Mouse (Mus musculus): ENCODE results near the gene Sgf29.

DNA sequence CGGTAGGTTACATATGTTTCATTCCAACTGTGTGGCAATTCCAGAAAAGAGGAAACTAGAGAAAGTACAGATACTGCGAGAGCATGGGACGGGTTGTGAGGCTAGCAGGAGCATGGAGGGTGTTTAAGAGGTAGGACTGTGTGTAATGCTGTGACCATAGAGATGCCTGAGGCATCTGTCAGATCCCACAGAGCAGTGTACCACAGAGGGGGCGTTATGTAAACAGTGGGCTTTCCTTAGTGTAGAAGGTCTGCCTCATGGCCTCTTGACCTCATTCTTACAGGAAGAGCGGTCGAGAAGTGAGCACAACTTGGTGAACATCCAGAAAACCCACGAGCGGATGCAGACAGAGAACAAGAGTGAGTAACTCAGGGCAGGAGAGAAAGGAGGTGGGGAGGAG, 14.5 kb downstream of the Sgf29 start:
- TF ChIP-seq CTCF (IDR thresholded peaks at IDR 0.05; ENCODE audit: control insufficient read depth, insufficient read depth, low read length), result no peak
- TF ChIP-seq POLR2A (IDR thresholded peaks at IDR 0.05; ENCODE audit: borderline replicate concordance, control insufficient read depth, low read depth, low read length), result no peak
